Mouse (Mus musculus) megakaryocyte, adult 5-6 weeks (primary cell): ENCODE results near the gene Hist1h4k. TPM values are rescaled to one million over a fixed set of nuclear protein-coding genes. Genes with fewer than 3 reads are reported as not detected.
"Not testable (repeated sequence)": the region's sequence is repeated elsewhere in the genome, so short reads cannot be mapped to it uniquely, and the experiment has no call there.

Source experiments
- ATAC-seq: 2 replicates; pipeline ENCODE4 v1.8.0; 2016; ENCODE audit warnings: mild to moderate bottlenecking, inconsistent platforms; ENCODE audit not compliant: poor library complexity, severe bottlenecking
- total RNA-seq, 2 experiments: library from RNA; stranded (forward) in 1 of 2; stranded (reverse) in 1 of 2; fragments of 153-499, 151-499 nt in 1 of 2; fragments of 221-1000, 200-1000 nt in 1 of 2; gene quantifications; 2 replicates each; pipeline versions ENCODE4 v1.2.3 to v1.2.4; 2015 to 2017

Hist1h4k gene
- total RNA-seq (2015) (97.3 and 158 TPM in 2 replicates), total RNA-seq (2017) (2,083 and 3,751 TPM in 2 replicates)

GRCm38 (mm10) chr13:21750159-21751017, at the start of gene Hist1h4k:
Gene Hist1h4k, minus strand, starts transcription at chr13:21750505.
- ATAC-seq, result peak; percentile 73

- peak; percentile 87 for ATAC-seq
Observed at GRCm38 (mm10) chr13:21797163-21797562, 46.9 kb upstream of the Hist1h4k start.

DNA sequence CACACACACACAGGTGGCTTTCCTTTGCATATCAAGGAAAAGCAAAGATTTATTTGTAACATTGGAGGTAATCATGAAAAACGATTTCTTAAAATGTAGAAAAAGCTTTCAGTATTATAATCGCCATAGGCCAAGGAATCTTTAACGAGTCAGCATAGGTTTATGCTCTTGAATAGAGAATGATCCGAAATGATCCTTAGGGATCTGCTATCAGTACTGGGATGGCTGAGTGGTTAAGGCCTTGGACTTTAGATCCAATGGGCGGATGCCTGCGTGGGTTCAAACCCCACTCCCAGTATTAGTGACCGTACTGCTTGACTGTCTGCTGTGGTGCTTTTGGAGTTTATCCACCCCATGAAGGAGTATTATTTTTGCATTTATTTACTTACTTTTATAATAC, 45.3 kb upstream of the Hist1h4k start:
- ATAC-seq, result no peak

GRCm38 (mm10) chr13:21790601-21791283, 40.4 kb upstream of the Hist1h4k start:
- ATAC-seq, result no peak

DNA sequence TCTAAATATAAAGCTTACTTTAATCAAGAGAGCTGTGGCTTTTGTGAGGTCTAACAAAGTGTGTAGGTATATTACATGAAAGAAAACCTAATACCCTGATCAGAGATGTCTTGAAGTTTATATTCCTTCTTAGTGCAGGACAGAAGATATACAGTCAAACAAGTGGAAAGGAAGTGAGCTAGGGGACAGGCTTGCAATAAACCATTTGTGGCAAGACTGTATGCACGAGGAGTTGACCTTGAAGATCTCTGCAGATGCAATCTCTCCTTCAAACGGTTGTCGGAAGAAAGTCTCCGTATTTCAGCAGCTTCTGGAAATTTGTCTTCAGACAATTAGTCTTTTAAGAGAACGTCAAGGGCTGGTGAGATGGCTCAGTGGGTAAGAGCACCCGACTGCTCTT, 39.6 kb upstream of the Hist1h4k start:
- no peak for ATAC-seq

DNA sequence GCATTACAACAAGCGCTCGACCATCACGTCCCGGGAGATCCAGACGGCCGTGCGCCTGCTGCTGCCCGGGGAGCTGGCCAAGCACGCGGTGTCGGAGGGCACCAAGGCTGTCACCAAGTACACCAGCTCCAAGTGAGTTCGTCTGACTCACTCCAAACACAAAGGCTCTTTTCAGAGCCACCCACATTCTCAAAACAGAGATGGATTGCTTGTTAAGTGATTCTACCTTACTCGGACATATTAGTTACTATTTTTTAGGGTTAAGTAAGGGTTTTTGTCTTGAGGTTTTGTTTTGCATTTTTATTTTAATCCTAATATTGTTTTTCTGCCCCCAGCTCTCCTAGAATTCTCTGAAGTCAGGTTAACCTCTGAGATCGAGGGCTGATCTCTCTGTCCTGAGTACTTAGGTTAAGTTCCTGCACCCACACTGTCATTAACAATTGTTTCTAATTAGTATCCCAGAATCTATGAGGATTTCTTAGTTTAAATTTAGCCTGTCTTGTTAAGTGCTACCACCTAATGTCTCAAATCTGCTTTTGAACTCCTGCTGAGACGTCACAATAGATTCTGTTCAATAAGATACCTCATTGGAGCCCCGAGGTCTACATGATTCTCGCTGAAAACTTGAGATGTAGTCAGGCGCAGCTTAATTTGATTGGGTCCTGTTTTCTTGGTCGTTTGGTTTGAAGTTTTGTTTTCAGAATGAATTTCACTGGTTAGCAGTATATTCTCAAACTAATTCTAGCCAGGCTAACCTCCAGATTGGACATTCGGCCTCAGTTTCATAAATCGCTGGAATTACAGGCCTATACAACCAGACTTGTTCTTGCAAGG, 37.7 kb upstream of the Hist1h4k start:
- ATAC-seq, result no peak

DNA sequence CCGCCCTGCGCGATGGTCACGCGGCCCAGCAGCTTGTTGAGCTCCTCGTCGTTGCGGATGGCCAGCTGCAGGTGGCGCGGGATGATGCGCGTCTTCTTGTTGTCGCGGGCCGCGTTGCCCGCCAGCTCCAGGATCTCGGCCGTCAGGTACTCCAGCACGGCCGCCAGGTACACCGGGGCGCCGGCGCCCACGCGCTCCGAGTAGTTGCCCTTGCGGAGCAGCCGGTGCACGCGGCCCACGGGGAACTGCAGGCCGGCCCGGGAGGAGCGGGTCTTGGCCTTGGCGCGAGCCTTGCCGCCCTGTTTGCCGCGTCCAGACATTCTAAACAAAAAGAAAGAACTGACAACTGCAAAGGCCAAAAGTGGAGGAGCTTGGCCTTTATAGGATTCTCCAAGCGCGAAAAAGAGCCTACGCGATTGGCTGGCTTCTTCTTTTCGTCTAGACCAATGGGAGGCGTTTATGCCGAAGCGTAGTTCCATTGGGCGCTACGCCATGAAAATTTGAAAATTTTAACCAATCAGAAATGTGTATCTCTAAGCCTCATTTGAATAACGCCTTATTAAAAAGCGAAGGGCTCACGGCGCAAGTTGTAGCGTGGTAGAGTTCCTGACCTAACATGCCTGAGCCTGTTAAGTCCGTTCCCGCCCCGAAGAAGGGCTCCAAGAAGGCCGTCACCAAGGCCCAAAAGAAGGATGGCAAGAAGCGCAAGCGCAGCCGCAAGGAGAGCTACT, 36.8 kb upstream of the Hist1h4k start, which contains the start of the genes Hist1h2an and Hist1h2bp:
Gene Hist1h2an (minus strand): TSS at position 320 of the 731 bp plus-strand sequence.
Gene Hist1h2bp (plus strand): TSS at position 563 of the 731 bp plus-strand sequence.
- peak; percentile 90 for ATAC-seq

- ATAC-seq, result no peak
Observed at GRCm38 (mm10) chr13:21786189-21786898, 36.0 kb upstream of the Hist1h4k start.

DNA sequence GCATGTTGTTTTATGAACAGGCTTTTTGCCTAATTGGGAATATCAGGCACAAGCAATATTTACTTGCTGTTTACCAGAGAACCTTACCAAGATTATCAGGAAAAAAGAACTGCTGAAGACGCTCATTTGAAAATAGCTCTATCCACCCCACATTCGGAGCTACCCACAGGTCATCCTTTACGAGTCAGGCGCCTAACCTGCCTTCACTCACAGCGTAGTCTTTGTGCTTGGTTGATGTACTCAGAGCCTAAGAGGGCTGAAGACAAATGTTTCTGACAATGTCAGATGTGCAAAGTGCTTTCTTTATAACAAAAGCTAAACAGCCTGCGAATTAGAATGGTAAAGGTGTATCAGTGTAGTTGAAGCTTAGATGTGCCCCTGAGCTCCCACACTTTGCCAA, 34.0 kb upstream of the Hist1h4k start:
- ATAC-seq, result no peak

DNA sequence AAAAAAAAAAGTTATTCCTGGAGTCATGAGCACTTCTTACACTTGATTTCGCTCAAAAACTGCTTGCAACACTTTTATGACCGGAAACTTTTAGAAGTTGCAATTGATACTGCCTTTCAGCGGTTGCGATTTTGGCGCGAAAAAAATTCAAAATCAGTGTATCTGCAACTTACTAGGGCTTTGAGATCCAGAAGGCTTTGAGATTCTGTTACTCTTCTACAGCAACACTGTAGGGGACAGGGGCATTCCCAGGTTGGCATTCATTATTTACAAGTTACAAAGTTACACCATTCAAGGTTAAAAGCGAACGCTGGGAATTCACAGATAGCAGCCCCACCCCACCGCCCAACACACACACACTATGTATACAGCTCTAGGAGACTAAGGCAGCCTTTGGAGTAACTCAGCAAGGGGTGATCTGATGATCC, 33.4 kb upstream of the Hist1h4k start:
- ATAC-seq, result no peak

GRCm38 (mm10) chr13:21783255-21783617, 32.9 kb upstream of the Hist1h4k start, which contains the start of gene Hist1h3i:
Gene Hist1h3i, minus strand, starts transcription at chr13:21783370.
- ATAC-seq, result peak; percentile 44

- ATAC-seq, result not testable (repeated sequence)
Observed at GRCm38 (mm10) chr13:21782361-21783254, 32.3 kb upstream of the Hist1h4k start.

- no peak for ATAC-seq
Observed at GRCm38 (mm10) chr13:21781639-21782038, 31.3 kb upstream of the Hist1h4k start.

- no peak for ATAC-seq
Observed at GRCm38 (mm10) chr13:21781021-21781555, 30.8 kb upstream of the Hist1h4k start.

DNA sequence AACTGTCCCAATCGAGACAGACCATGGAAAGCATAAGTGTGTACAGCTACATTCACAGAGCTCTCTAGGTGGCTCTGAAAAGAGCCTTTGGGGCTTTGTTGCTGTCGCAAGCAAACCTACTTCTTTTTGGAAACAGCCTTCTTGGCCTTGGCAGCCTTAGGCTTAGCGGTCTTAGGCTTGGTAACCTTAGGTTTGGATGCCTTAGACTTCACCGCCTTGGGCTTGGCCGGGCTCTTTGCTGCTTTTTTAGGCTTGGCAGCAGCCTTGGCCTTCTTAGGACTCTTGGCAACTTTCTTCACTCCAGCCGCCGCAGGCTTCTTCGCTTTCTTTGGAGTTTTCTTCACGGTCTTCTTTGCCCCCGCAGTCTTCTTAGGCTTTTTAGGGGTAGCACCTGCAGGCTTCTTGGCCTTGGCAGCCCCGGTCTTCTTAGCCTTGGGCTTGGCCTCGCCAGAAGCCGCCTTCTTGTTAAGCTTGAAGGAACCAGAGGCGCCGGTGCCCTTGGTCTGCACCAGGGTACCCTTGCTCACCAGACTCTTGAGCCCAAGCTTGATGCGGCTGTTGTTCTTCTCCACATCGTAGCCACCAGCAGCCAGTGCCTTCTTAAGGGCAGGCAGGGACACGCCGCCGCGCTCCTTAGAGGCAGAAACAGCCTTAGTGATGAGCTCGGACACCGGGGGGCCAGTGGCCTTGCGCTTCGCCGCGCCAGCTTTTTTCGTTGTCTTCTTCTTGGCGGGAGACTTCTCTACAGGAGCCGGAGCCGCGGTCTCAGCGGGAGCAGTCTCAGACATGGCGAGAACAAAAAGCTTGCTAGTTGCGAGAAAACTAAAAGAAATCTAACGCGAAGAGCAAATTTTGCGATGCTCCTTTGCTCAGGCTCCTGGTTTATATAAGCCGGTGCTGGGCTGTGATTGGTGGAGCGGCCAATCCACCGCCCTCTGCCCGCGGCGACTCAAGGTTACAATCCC, 29.7 kb upstream of the Hist1h4k start, which contains the start of gene Hist1h1b:
Gene Hist1h1b (minus strand): TSS at position 859 of the 965 bp plus-strand sequence.
- peak; percentile 45 for ATAC-seq

GRCm38 (mm10) chr13:21778814-21779766, 28.8 kb upstream of the Hist1h4k start:
- ATAC-seq, result peak; percentile 69
